Mouse (Mus musculus) mature B cell (primary cell): ENCODE results near the gene Lrrc8a.

Source experiments
- in situ Hi-C: fragments of 300-500 bp; cut with MboI; formaldehyde crosslinking; loops from 2 replicates; pipeline ENCODE4 v1.14.3; 2019

Lrrc8a gene

DNA sequence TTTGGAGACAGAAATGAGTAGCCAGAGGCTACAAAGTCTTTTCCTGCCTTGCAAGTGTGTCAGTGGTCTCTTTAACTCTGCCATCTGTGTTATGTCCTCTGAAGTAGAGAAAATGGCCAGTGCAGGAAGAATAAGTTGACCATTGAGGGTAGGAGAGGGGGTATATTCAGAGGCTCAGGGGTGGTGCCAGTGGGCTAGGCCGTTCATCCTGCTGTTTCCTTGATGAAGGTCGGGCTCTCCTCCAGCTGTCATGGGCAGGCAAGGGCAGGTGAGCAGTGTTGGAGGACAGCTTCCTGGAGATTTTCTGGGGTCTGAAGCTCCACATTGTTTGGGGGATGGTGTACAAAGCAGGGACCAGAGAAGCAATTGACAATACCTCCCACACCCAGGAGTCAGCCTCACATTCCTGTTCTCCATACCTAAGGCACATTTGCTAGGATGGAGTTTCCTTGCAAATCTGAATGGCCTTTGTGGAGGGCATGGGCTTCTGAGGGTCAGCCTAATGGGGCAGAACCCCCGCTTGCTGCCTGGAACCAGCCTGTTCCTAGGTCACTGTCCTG is 1.5 kb downstream of the Lrrc8a start:
- in situ Hi-C loops = no loop called here

DNA sequence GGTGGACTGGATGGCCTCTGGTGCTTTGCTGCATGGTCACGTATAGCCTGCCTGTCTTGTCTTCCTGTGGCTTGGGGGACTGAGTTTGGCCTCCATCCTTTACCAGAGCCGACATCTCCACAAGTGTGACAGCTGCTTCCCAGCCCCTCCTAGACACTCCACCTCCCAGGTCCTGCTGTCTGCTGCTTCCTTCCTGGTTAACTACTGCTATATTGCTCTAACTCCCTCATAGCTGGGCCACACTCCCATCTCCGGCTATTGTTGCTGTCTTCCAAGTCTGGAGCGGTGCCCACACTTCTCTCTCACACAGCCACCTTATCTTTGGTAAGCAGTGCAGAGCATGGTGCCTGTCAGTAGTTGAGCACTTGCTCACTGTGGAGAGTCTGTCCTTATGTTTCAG is 2.3 kb downstream of the Lrrc8a start:
- in situ Hi-C loops = no loop called here

GRCm38 (mm10) chr2:30240267-30240666 is 2.8 kb downstream of the Lrrc8a start, which contains the start of gene Gm28035:
Gene Gm28035, plus strand, starts transcription at chr2:30240567.
- in situ Hi-C loops = no loop called here

DNA sequence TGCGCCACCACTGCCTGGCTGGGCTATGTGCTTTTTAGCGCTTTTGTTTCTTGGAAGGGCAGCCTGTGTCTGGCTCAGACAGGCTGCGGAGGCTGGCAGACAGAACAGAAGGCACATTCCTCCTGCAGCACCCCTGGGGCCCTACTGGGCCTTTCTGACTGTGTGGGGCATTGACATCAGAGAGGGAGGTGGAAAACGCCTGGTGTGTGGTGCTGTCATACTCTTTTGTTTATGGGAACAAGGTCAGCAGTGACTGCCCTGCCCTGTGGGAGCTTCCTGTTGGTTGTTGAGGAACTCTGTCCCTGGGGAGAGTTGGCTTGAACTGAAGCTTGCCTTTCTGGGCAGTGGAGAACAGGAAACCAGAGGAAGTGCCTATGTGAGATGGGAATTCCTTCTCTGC is 5.0 kb downstream of the Lrrc8a start:
- in situ Hi-C loops = no loop called here

DNA sequence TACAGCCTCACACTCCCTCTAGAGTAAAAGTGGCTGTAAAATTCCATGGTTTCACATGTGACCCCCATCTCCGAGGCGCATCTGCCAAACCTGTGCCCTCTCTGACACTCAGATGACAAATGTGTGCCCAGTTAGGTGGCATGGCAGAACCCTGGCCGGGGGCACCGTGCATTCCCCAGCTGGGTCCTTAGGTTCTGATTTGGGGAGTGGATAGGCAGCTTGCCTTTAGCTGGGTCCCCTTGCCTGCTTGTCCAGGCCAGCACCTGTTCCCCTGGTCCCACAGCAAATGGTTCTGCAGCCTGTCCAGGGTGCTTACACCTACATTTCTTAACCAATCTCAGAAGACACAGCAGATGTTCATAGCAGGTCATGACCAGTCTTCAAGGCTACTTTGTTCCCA is 5.9 kb downstream of the Lrrc8a start:
- in situ Hi-C loops = no loop called here

DNA sequence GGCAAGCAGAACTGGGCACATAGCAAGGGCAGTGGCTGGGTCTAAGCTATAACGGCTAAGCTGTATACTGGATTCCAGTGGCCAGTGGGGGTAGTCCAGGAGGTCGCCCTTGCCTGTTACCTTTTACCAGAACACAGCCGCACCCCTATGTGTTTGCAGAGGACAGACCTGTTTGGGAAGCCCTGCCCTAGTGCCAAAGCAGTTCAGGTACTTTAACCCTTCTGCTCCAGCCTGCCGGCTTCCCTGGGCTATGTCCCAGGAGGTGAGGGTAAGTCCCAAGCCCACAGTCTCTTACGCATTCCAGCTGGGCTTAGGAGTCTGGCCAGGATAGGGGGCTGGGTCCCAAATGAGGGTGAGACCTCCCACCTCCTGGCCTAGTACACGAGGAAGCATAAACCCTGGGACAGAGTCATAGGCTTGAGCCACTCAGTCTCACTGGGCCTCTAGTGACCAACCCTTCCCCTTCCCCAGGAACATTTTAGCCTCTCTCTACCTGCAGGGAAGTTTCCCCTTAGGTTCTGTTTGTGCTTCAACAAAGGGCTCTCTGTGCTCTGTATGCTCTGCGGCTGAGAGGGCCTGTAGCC is 7.2 kb downstream of the Lrrc8a start:
- in situ Hi-C loops = no loop called here

- in situ Hi-C loops = no loop called here
These were observed 9.5 kb downstream of the Lrrc8a start for GRCm38 (mm10) chr2:30247036-30247435.

- in situ Hi-C loops = no loop called here
These were observed 10.2 kb downstream of the Lrrc8a start for GRCm38 (mm10) chr2:30247681-30248080.

- in situ Hi-C loops = no loop called here
These were observed 11.7 kb downstream of the Lrrc8a start for GRCm38 (mm10) chr2:30249182-30249581.

GRCm38 (mm10) chr2:30250166-30251128 is 12.9 kb downstream of the Lrrc8a start:
- in situ Hi-C loops = no loop called here

GRCm38 (mm10) chr2:30251417-30252104 is 14.0 kb downstream of the Lrrc8a start:
- in situ Hi-C loops = no loop called here

GRCm38 (mm10) chr2:30252521-30252920 is 15.0 kb downstream of the Lrrc8a start:
- in situ Hi-C loops = no loop called here

DNA sequence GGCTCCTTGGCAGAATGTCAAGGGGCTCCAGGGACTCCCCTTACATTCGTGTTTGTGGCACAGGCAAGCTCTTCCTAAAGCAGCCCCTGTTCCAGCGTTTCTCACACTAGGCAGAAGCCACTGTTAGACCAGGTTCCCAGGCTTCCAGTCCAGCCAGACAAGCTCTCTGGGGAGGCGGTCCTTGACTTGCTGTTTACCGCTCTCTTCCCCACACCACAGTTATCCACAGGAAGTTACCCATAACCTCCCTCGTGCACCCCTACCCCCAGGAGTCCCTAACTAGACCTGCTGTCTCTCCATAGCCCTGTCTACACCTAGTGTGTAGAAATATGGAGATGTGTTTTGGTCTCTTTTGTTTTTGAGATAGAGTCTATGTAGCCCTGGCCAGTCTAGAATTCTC is 16.3 kb downstream of the Lrrc8a start:
- in situ Hi-C loops = no loop called here

DNA sequence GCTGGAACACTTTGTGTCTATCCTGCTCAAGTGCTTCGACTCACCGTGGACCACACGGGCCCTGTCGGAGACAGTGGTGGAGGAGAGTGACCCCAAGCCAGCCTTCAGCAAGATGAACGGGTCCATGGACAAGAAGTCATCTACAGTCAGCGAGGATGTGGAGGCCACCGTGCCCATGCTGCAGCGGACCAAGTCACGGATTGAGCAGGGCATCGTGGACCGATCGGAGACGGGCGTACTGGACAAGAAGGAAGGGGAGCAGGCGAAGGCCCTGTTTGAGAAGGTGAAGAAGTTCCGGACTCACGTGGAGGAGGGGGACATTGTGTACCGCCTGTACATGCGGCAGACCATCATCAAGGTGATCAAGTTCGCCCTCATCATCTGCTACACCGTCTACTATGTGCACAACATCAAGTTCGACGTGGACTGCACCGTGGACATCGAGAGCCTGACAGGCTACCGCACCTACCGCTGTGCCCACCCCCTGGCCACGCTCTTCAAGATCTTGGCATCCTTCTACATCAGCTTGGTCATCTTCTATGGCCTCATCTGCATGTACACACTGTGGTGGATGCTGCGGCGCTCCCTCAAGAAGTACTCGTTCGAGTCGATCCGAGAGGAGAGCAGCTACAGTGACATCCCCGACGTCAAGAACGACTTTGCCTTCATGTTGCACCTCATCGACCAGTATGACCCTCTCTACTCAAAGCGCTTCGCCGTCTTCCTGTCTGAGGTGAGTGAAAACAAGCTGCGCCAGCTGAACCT is 18.3 kb downstream of the Lrrc8a start:
- in situ Hi-C loops = no loop called here

DNA sequence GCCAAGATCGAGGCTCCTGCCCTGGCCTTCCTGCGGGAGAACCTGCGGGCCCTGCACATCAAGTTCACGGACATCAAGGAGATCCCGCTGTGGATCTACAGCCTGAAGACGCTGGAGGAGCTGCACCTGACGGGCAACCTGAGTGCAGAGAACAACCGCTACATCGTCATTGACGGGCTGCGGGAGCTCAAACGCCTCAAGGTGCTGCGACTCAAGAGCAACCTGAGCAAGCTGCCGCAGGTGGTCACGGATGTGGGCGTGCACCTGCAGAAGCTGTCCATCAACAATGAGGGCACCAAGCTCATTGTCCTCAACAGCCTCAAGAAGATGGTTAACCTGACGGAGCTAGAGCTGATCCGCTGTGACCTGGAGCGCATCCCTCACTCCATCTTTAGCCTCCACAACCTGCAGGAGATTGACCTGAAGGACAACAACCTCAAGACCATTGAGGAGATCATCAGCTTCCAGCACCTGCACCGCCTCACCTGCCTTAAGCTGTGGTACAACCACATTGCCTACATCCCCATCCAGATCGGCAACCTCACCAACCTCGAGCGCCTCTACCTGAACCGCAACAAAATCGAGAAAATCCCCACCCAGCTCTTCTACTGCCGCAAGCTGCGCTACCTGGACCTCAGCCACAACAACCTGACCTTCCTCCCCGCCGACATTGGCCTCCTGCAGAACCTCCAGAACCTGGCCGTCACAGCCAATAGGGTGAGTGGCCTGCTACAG is 19.3 kb downstream of the Lrrc8a start:
- in situ Hi-C loops = no loop called here

GRCm38 (mm10) chr2:30257699-30258460 is 20.4 kb downstream of the Lrrc8a start:
- in situ Hi-C loops = no loop called here

DNA sequence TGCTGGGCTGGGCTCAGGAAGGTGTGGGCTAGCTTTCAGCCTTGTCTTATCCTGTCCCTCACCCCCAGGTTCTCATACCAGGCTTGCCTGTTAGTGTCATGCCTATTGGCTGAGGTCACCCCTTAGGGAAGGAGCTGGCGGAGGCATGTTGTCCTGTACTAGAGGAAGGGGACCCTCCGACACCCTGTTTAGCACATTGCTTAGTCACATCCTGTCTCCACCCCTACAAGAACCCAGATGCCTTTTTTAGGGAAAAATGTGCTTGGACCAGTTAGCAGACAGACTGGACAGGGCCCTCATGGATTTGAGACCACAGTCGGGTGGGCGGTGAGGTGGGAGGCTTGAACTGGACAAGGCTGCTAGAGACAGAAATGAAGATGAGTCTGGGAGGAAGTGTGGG is 21.1 kb downstream of the Lrrc8a start:
- in situ Hi-C loops = no loop called here

DNA sequence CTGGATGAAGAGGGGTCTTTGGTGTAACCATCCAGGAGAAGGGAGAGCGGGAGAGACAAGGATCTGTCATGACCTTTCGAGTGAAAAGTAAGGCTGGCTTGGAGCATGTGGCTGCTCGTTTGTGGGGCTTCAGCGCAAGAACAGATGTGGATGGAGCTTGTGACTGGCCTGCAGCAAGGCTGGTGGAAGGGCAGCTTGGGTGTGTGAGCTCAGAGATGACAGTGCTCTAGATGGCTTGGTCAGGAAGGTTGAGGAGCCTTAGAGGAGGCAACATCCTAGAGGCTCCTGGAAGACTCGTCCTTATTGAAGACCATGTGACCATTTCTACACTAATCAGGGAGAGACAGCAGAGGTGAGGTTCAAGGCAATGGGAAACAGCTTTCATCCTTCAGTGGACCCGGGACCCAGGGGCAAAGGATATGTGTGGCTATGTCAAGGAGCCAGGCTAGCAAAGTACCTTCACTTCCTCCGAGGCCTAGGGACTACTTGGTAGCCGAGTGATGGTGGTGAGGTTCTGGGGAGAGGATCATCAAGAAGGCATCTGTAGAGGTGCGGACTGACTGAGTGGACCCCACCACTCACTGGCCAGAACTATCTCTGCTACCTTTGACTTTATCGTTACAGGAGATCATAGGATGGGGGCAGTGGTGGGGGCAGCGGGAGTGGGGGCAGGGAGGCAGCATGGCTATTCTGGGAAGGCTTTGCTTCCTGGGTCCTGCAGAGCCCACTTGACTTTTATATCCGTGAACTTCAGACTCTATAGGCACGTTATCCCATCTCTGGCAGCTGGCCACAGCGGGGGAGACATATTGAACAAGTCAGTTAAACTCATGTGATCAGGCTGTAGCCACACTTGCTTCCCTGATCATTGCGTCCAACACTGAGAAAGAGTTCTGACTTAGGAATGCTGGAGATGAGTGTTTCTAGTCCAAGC is 21.9 kb downstream of the Lrrc8a start:
- in situ Hi-C loops = no loop called here
